ENCODE assay signal across 17 mouse cellular contexts in genomic region chr4:125437161-125437822, GRCm38 (mm10). TPM values are rescaled to one million over a fixed set of nuclear protein-coding genes. Genes with fewer than 3 reads are reported as not detected.
DNase-seq lines count a peak whose midpoint lies in the region; ATAC-seq and TF ChIP-seq lines count a peak whose summit lies in the region.
"Had no signal": no experiment of that assay in that cellular context is flagged by ENCODE, and none has a peak within 500 bp of the region (broad histone marks: within the 10 kb centered on the region; RNA-seq: fewer than 3 reads in every experiment).

No protein-coding gene starts in this region.

- peak; percentile 24 for DNase-seq in cerebellum, adult 9-11 months
- no peak for DNase-seq in cerebellum, postnatal 4 days (ENCODE audit: low spot score in 2 of 2)
- DNase-seq in midbrain, embryonic 11.5 days (ENCODE audit: low spot score, missing footprints): peak; percentile 71
- DNase-seq in brain, adult 2 months (ENCODE audit: low read depth, low spot score): peak; percentile 59
- no peak for DNase-seq in kidney, adult 2 months
- DNase-seq: adrenal gland, adult 8-10 months; cerebellum, postnatal 14 days; gastrocnemius, postnatal 14 days; heart, adult 2 months; heart, postnatal 14 days had no signal

- TF ChIP-seq CTCF in kidney, adult 2 months (conservative IDR thresholded peaks at IDR 0.05; ENCODE audit: insufficient read depth, insufficient read length, low read depth, low read length): no peak

- WGBS in midbrain, embryonic 11.5 days: 80% methylated on average over 13 of the region's 13 CpGs
- WGBS in midbrain, embryonic 13.5 days: 82% methylated on average over 13 of the region's 13 CpGs
- WGBS in kidney, adult 2 months: 79% methylated on average over 13 of the region's 13 CpGs

- no peak for ATAC-seq in midbrain, embryonic 11.5 days (ENCODE audit: low FRiP score)
- no peak for ATAC-seq in midbrain, embryonic 13.5 days
- ATAC-seq: forebrain, embryonic 15.5 days; intestine, embryonic 16.5 days had no signal

- H3K27ac ChIP-seq in midbrain, embryonic 11.5 days (ENCODE audit: low read depth, low read length): no peak overlapping the region
- H3K27ac ChIP-seq in midbrain, embryonic 13.5 days: no peak overlapping the region
- no peak overlapping the region for H3K27ac ChIP-seq in kidney, adult 2 months (ENCODE audit: insufficient read depth, low read depth, low read length)
- H3K27ac ChIP-seq: embryonic facial prominence, embryonic 12.5 days; forebrain, embryonic 15.5 days; heart, adult 2 months; heart, embryonic 15.5 days; hindbrain, embryonic 15.5 days had no signal

- no peak for TF ChIP-seq POLR2A in kidney, adult 2 months (IDR thresholded peaks at IDR 0.05; ENCODE audit: low read depth, low read length)

- H3K4me2 ChIP-seq in midbrain, embryonic 11.5 days: no peak overlapping the region
- no peak overlapping the region for H3K4me2 ChIP-seq in midbrain, embryonic 13.5 days (replicated peaks)
- H3K4me2 ChIP-seq: embryonic facial prominence, embryonic 12.5 days; forebrain, embryonic 15.5 days; heart, embryonic 11.5 days; heart, embryonic 15.5 days; hindbrain, embryonic 15.5 days had no signal

- peaks cover 14% of the 10 kb centered on the region for H3K4me1 ChIP-seq in midbrain, embryonic 11.5 days (ENCODE audit: control insufficient read depth, insufficient read depth, low read length)
- peaks cover 24% of the 10 kb centered on the region for H3K4me1 ChIP-seq in midbrain, embryonic 13.5 days (replicated peaks)
- no peaks in the 10 kb centered on the region for H3K4me1 ChIP-seq in kidney, adult 2 months (ENCODE audit: control insufficient read depth, insufficient read depth, low read length)
- H3K4me1 ChIP-seq: embryonic facial prominence, embryonic 12.5 days; heart, embryonic 15.5 days had no signal

- no peak overlapping the region for H3K4me3 ChIP-seq in midbrain, embryonic 11.5 days (ENCODE audit: low read depth, low read length)
- H3K4me3 ChIP-seq in midbrain, embryonic 13.5 days (replicated peaks): no peak overlapping the region
- H3K4me3 ChIP-seq in kidney, adult 2 months (ENCODE audit: insufficient read depth, low read depth, low read length): no peak overlapping the region
- H3K4me3 ChIP-seq: embryonic facial prominence, embryonic 12.5 days; forebrain, embryonic 15.5 days; heart, adult 2 months; heart, embryonic 15.5 days; hindbrain, embryonic 15.5 days had no signal

- H3K9ac ChIP-seq in midbrain, embryonic 11.5 days (ENCODE audit: low read length): no peak overlapping the region
- H3K9ac ChIP-seq in midbrain, embryonic 13.5 days (replicated peaks): no peak overlapping the region
- H3K9ac ChIP-seq: embryonic facial prominence, embryonic 12.5 days; forebrain, embryonic 15.5 days; heart, embryonic 15.5 days; hindbrain, embryonic 15.5 days had no signal

- no peaks in the 10 kb centered on the region for H3K27me3 ChIP-seq in midbrain, embryonic 11.5 days (ENCODE audit: control insufficient read depth, insufficient read depth, low read length)
- H3K27me3 ChIP-seq in midbrain, embryonic 13.5 days: 0 out of 2 replicates have a peak, but pooled peaks cover 6% of the 10 kb centered on the region
- no peaks in the 10 kb centered on the region for H3K27me3 ChIP-seq in kidney, adult 2 months (replicated peaks; ENCODE audit: control insufficient read depth, insufficient read depth, low read length)
- H3K27me3 ChIP-seq: embryonic facial prominence, embryonic 12.5 days had no signal

- no peaks in the 10 kb centered on the region for H3K9me3 ChIP-seq in midbrain, embryonic 11.5 days (ENCODE audit: control insufficient read depth, low read length)
- no peaks in the 10 kb centered on the region for H3K9me3 ChIP-seq in midbrain, embryonic 13.5 days
- H3K9me3 ChIP-seq: embryonic facial prominence, embryonic 12.5 days; forebrain, embryonic 15.5 days; heart, embryonic 15.5 days; hindbrain, embryonic 15.5 days had no signal

- H3K36me3 ChIP-seq in midbrain, embryonic 11.5 days (ENCODE audit: control insufficient read depth, insufficient read depth, low read length): no peaks in the 10 kb centered on the region
- H3K36me3 ChIP-seq in midbrain, embryonic 13.5 days: no peaks in the 10 kb centered on the region
- no peaks in the 10 kb centered on the region for H3K36me3 ChIP-seq in kidney, adult 2 months (ENCODE audit: control insufficient read depth, insufficient read depth, low read length)
- H3K36me3 ChIP-seq: embryonic facial prominence, embryonic 12.5 days; forebrain, embryonic 15.5 days; heart, embryonic 15.5 days; hindbrain, embryonic 15.5 days had no signal

RNA-seq across cellular contexts. Expression of gene Grik3, which starts 53.2 kb away (rescaled TPM):
- 0.60 and 0.62 TPM in 2 replicates for polyA plus RNA-seq in midbrain, embryonic 11.5 days (2014; fragmentation: Nextera tagmentation; extraction: Ambion mirVana)
- polyA plus RNA-seq in midbrain, embryonic 13.5 days (2015; fragmentation: Nextera tagmentation; extraction: Ambion mirVana): 3.1 and 3.6 TPM in 2 replicates
- polyA plus RNA-seq in kidney, adult 2 months (2012; rRNA removed): 0.09 and 0.12 TPM in 2 replicates

Comparison
In these comparisons a context has a peak if more than half of its experiments do, and no peak if none do; other contexts are left out.
1. DNase-seq: peak in cerebellum, adult 9-11 months (single experiment), midbrain, embryonic 11.5 days (single experiment) and brain, adult 2 months (single experiment); none in cerebellum, postnatal 4 days (0 of 2) and kidney, adult 2 months (single experiment).